Mouse (Mus musculus): Measurements from ENCODE around the gene Fstl4.

Gene Fstl4

GRCm38 (mm10) chr11:52773073-52773472 lies 8.6 kb downstream of the Fstl4 start:
- no peak for DNase-seq

- DNase-seq = no peak
These were observed 10.9 kb downstream of the Fstl4 start for GRCm38 (mm10) chr11:52775291-52775690.

DNA sequence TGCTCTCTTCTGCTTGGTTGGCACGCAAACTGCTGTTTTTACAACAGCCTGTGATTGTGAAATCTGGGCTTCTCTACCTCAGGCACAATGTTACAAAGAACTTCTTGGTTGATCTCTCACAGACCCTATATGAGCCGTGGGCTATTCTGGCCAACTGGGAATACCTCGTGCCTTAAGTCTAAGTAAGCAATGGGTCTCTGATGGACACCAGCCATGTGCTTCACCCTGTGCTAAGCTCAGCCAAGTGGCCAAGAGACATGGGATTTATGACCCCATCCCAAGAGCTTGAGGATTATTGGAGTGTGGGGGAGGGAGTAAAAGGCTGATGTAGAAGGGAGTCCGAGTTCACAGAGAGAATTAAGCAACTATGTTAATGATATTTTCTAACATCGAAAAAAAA lies 18.0 kb downstream of the Fstl4 start:
- DNase-seq = no peak

GRCm38 (mm10) chr11:52794331-52794730 lies 29.9 kb downstream of the Fstl4 start:
- DNase-seq = no peak

DNA sequence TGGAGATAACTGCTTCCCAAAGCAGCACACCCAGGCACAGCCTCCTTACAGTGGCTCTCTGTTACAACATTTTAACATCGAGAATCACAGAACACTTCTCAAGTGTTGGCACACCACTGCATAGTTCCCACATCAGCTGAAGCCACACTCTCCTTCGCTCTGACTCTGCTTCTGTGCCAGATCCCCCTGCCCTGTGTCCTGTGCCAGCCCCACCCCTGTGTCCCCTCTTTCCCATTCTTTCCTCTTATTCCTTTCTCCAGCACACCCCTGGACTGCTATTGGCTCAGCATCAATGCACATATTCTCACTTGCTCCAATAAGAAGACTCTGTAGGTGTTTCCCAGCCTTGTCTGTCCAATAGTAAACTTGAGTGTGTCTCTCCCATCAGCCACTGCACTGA lies 45.1 kb downstream of the Fstl4 start:
- DNase-seq = no peak

GRCm38 (mm10) chr11:52816004-52816403 lies 51.6 kb downstream of the Fstl4 start:
- no peak for DNase-seq

DNA sequence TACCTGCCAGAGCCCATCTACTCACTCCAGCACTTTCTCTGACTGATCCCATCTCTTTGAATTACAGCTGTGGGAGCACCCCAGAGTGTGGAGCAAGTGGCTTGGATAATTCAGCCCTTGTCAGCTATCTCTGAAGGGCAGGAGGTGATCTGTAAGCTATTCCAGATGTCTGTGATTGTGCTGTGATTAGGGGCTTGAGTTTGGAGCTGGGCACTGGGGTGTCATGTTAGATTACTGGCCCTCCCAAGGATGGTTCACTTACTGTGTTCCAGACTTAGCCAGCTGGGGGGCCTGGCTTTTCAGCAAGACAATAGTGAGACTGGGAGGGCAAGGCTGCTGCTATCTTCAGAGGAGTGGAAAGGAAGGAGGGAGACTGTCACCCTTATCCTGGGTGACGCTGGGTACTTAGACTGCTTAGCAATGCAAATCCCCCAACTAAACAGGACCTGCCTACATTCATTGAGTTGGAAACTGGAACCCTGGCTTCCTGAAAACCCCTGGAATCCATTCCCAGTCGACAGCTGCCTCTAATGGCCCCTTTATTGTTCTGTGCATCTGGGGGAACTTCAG lies 56.0 kb downstream of the Fstl4 start:
- no peak for DNase-seq

- DNase-seq = no peak
These were observed 62.2 kb downstream of the Fstl4 start for GRCm38 (mm10) chr11:52826591-52826990.

GRCm38 (mm10) chr11:52831631-52832310 lies 67.3 kb downstream of the Fstl4 start:
- DNase-seq = no peak

DNA sequence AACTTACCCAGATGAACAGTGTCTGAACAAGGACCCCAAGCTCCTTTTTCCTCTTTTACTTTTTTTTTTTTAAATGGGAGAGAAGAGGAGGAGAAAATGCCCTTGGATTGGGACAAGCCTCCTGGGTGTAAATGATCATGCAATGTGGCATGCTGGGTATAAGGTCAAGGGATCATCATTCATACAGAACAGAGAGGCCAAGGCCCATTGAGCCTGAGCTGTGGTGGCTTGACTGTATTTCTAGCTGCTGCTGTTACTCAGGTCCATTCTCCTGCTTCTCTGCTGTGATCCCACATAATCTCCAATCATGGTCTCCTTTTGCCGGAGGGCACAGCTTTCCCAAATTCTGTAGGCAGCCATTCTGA lies 67.9 kb downstream of the Fstl4 start:
- no peak for DNase-seq

- no peak for DNase-seq
These were observed 84.3 kb downstream of the Fstl4 start for GRCm38 (mm10) chr11:52848691-52849090.

DNA sequence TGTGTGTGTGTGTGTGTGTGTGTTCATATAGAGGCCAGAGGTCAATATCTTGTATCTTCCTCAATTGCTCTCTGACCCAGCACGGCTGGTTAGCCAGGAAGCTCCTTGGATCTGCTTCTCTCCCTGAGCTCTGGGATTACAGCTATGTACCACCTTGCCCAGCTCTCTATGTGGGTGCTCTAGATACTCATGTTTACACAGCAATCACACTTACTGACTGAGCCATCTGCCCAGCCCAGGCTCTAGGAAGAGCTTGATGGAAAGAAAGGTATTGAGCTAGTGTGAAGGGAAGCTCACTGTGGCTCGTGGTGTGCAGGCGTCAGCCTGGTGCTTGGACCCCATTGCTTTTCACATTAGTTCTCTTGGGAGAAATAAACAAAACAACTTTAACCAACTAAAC lies 85.6 kb downstream of the Fstl4 start:
- DNase-seq = no peak

GRCm38 (mm10) chr11:52872846-52873512 lies 108.5 kb downstream of the Fstl4 start:
- no peak for DNase-seq

- DNase-seq = peak; percentile 61
These were observed 111.7 kb downstream of the Fstl4 start for GRCm38 (mm10) chr11:52875916-52876765.

GRCm38 (mm10) chr11:52877662-52878061 lies 113.2 kb downstream of the Fstl4 start:
- DNase-seq = no peak

DNA sequence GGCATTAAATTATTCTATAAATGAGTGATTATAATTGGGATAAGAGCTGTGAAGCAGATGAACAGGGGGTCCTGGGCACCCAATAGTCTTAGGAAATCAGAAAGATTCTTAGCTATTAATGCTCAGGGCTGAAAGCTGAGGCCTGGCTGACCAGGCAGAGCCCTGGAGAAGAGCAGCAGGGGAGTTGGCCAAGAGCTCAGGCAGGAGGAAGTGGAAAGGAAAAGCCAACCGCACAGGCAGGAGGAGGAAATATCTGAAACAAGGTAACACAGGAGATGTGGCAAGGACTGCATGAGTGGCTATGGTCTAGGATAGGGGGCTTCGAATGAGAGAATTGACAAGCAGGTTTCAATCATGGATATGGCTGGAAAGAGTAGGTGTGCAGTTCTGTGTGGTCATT lies 115.5 kb downstream of the Fstl4 start:
- no peak for DNase-seq

DNA sequence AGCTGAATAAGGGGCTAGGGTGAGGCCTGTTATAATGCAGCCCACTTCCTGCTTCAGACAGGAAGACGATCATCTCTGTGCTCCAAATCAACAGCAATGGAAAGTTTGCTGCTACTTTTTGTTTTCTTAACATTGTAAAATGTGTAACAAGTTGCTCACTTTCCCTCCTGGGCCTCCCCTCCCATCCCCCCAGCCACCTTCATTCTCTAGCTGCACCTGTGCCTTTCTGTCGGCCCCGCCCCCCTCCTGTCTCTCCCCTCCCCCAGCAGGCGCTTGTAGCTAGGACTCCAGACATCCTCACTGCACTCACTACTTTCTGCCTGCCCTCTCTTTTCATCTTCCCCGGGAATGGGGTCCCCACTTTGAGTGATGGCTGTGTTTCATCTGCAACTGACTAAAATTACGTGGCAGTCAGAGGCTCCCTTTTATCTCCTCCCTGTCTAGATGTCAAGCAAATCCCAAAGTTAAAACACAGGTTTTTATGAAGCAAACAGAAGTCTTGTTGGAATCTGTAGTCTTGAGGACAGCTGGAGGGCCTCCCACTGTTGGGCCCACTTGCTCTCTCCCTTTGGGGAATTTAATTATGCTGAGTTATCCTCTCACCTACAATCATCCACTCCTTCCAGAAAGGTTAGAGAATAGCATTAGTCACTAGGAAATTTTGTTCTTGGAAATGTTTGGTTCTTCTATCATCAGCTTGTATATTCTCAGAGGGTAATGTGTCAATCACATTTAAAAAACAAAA lies 122.3 kb downstream of the Fstl4 start:
- no peak for DNase-seq

DNA sequence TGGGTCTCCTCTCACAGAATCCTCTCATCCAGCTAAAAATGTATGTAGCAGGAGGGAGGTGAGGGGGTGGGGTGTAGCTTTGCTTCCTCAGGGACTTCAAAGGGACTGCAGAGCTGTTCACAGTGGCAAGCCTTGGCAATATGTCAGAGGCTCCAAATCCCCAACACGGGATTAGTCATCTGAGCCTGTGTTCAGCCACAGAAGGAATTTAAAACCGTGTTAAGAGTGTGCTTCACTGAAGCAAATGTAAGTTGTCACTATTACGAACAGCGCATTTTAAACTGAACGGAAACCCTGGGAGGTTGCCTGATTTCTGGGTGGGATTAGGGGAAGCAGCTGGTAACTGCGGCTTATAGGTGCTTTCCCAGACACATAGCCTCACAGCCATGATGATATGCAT lies 123.7 kb downstream of the Fstl4 start:
- DNase-seq = no peak

GRCm38 (mm10) chr11:52889527-52889926 lies 125.1 kb downstream of the Fstl4 start:
- no peak for DNase-seq

- no peak for DNase-seq
These were observed 125.7 kb downstream of the Fstl4 start for GRCm38 (mm10) chr11:52890156-52890555.

DNA sequence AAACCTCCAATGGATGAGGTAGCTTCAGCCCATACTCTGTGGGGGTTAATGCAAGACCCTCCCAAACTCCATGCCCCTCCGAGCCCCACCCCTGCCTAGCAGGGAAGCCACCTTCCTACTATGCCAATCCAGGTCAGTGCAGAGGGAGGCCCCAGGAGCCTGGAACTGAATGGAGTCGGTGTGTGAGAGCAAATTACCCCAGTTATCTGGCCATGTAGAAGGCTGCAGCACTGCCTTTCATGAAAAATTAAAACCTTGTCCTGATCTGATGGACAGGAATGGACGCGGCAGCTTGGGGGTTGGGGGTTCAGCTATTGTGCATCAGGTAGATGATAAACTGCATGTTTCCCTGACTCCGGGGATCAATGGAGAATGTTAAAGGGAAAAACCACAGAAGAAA lies 139.7 kb downstream of the Fstl4 start:
- no peak for DNase-seq

GRCm38 (mm10) chr11:52910788-52911187 lies 146.4 kb downstream of the Fstl4 start:
- DNase-seq = peak; percentile 3

- DNase-seq = no peak
These were observed 150.0 kb downstream of the Fstl4 start for GRCm38 (mm10) chr11:52914431-52914830.

All from lung, postnatal 36 days (tissue).